Mouse (Mus musculus): ENCODE data around the gene Jpt2.

Gene Jpt2

DNA sequence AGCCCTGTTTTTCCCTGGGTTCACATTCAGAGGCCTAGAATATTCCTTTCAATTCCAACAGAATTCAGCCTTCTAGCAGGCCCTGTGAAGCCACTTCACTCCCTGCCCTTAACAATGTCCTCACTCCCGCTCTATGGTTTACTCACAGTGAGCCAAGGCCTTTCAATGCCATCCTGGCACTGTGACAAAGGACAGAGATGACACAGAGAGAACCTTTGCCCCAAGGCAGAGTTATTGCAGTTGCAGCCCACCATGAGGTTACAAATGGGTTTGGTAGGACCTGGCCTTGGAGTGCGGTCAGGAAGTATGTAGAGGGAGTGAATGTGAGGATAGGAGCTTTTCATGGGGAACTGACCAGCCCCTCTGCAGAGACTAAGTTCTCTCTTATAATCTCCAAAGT, 52.9 kb downstream of the Jpt2 start:
- no peak for DNase-seq (ENCODE audit: low spot score in 2 of 2)

DNA sequence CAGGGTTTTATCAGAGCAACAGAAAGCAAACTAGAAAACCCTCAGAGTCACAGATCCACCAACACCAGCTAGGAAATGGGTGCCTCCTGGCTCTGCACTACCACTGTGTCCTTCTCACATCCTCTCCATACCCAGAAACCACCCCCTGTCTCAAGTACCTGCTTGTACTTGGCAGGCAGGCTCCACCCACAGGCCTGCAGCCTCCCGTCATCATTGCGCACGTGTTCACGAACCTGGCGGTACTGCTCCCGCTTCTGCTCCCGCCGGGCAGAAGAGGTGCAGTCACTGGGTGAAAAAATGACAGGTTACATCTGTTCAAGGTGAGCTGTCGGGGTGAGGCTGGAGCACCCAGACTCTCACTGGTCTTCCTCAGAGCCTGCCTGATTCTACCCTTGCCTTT, 56.7 kb downstream of the Jpt2 start:
- no peak for DNase-seq (ENCODE audit: low spot score in 2 of 2)

DNA sequence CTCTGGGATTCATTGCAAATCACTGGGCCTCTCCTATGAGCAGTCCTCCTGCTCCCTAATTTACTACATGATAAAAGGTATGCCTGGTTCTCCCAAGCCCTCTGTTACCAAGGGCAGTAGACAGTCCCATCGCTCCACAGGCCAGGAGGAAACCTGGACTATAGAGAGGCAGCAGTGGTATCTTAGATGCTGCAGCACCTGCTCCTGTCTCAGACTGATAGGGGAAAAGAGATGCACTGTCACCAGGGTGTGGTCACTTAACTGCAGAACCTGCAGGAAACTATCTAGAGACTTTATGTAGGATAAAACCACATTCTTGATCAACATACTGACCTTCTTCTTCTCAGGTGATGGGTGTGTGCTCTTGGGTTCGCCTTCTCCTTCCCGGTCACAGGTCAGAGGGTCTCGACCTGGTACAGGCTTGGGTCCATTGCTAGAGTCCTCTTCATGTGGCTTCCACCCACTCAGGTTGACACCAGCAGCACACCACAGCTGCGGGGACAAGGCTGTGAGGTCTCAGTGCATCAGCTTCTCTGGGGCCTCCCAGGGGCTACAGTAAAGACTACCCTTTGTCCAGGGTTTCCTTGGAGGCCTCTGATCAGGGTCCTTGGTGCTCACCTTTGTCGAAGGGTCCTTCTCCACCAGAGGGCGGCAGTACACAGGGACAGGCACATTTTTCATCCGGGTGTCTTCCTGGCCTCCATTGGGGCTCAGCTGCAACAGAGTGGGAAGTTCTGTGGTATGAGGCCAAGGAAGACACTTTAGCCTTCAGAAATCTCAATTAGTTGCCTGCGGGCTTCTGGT, 57.6 kb downstream of the Jpt2 start:
- peak; percentile 46 to 65 for DNase-seq (ENCODE audit: low spot score in 2 of 2)

DNA sequence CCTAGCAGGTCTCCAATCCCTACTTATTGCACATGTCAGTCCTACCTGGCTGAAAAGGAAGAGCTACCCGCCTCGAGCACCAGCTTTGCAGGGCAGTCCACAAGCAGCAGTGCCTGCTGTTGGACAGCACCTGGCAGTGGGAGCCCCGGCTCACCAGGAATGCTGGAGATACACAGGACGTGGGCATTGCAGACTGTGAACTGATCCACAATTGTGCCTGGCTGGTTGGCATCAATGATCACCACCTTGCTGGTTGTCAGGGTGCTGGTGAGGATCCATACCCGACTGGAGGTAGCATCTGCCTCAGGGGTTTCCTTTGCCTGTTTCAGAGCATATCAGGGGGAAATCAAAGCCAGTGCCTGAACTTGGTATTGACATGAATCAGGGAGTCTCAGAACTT, 58.4 kb downstream of the Jpt2 start:
- no peak for DNase-seq (ENCODE audit: low spot score in 2 of 2)

DNA sequence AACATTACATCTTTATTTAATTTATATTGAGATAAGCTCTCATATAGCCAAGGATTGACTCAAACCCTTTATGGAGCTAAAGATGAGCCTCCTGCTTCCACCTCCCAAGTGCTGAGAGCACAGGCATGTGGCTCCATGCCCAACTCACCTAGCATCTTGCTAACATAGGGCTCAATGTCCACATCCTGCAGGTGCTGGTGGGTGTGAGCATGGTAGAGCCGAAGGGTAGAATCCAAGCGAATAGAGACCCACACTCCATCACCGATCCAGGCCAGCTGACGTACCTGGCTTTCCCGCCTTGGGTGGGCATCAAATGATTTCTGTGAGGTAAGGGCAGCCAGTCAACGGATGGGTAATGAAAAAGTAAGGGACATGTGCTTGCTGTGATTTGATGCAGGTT, 60.5 kb downstream of the Jpt2 start:
- DNase-seq (ENCODE audit: low spot score in 2 of 2): no peak

DNA sequence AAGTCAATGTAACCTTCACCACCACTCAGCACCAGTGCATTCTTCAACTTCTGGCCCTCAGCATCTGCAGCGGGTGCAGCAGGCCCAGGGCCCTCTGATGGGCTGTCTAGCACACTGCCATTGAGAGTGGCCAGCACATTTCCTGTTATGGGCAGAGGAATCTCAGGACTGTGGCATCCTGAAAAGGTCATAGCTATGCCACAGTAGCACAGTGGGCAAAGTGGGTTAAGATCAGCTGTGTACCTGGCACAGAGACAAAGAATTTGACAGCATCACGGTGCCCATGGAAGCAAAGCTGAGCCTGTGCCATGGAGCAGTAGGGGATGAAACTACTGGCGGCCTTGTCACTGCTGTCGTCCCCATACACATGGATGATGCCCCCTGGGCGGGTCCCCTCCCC, 61.3 kb downstream of the Jpt2 start:
- DNase-seq (ENCODE audit: low spot score in 2 of 2): no peak

DNA sequence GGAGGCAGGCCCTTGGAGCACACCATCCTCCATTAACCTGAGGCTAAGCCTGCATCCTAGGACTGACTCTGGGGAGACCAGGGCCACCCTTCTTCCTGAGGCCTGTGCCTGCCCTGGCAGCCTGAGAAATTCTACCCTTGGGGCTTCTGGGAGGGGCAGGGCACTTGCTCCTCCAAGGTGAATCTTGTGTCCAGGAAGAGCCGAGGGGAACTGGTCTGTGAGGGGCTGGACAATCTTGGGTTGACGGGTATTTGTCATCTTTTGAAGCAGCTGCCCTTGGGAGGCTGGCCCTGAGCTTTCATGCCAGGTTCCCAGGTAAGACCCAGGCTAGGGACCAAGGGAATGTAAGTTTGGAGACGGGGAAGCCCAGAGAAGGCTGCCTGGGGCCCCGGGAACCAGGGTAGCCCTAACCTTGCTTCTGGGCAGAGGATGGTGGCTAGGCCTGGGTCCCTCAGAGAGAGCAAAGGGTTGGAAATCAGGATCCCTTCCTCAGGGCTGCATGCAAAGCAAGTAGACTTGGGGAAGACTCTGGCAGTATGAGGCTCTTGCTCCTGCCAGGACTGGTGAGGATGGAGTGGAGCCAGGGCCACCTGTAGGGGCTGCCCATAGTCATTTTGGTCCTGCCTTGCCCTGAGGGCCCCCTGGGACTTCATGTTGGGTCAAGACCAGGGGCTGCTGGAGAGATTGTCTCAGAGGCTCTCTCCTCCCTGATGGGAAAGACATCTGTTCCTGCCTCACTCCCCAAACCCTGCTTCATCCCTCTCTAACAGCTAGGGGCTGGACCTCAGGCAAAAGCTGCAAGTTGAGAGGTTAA, 62.2 kb downstream of the Jpt2 start:
- no peak for DNase-seq (ENCODE audit: low spot score in 2 of 2)

DNA sequence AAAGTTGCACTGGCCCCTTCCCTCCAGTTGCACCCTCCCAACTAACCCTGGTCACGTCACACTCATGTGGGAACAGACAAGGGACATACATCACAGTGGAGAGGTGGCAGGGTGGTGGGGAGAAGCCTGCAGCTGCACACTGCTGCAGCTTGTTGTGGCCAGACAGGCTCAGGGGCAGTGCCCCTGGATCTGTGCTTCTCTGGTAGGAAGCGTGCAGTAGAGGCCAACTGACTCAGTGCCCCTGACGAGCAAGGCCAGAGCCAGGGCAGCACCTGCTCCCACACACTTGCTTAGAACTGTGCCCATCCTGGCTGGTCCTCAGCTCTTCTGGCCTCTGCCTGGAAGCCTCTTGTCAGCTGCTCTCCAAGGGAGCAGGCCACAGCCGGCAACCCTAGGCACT, 62.9 kb downstream of the Jpt2 start:
- no peak for DNase-seq (ENCODE audit: low spot score in 2 of 2)

DNA sequence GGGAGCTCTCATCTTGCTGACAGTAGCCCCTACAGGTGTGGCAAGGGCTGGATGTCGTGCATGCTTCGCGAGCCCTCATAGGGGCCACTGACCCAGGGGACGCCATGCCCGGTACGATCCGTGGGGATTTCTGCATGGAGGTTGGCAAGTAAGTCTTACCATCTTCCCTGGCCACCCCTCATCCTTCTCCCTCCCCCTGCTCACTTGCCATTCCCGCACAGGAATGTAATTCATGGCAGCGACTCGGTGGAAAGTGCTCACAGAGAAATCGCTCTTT, 63.6 kb downstream of the Jpt2 start:
- DNase-seq (ENCODE audit: low spot score in 2 of 2): no peak

DNA sequence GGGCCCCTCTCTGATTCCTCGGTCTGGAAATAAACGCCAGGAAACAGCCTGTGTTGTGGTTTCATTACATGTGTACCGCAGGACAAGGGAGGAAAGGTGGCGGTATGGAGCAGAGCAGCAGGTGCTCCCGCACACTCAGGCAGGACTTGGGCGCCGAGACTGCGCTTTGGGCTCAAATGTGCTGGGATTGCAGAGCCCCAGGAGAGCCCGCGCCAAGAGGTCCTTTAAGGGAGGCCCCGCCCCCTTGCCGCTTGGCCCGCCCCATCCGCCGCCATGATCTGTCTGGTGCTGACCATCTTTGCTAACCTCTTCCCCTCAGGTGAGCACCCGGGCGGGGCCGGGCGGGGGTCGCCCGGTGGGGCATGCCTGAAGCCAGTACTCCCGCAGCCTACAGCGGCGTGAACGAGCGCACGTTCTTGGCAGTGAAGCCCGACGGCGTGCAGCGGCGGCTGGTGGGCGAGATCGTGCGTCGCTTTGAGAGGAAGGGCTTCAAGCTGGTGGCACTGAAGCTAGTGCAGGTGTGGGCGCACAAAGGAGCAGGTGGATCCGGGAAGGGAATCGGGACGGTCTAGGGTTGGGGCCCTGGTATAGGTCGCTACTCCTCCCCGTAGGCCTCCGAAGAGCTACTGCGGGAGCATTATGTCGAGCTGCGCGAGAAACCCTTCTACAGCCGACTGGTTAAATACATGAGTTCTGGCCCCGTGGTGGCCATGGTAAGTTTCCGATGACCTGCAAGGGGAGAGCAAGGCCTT, 64.1 kb downstream of the Jpt2 start, which contains the start of gene Nme3:
TSS of gene Nme3 (plus strand) at position 260 of the 752 bp plus-strand sequence.
- DNase-seq (ENCODE audit: low spot score in 2 of 2): peak; percentile 69 to 74

DNA sequence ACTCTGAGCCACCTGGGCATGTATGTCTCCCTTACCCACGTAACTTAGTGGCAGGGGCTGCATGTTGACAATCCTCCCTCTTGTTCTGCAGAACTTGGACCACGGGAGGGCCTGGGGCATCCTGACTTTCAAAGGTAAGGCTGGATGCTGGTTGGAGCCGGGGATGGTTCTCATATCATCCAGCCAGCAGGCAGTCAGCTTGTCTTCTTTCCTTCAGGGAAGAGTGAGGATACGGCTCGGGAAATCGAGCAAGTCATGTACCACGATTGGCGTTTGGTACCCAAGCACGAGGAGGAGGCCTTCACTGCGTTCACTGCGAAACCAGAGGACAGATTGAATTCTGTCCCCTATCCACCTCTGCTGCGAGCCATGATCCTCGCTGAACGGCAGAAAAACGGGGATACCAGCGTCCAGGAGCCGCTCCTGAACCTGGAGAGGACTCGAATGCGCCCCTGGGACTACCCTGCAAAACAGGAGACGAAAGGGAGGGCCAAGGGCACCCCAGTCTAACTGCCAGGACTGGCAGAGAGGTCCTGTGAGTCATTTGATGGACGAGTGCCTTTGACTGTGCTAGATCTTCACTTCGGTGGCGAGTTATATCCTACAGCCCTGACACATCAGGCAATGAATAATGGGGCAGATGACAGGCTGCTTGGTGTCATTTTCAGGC, 64.8 kb downstream of the Jpt2 start:
- DNase-seq (ENCODE audit: low spot score in 2 of 2): no peak

DNA sequence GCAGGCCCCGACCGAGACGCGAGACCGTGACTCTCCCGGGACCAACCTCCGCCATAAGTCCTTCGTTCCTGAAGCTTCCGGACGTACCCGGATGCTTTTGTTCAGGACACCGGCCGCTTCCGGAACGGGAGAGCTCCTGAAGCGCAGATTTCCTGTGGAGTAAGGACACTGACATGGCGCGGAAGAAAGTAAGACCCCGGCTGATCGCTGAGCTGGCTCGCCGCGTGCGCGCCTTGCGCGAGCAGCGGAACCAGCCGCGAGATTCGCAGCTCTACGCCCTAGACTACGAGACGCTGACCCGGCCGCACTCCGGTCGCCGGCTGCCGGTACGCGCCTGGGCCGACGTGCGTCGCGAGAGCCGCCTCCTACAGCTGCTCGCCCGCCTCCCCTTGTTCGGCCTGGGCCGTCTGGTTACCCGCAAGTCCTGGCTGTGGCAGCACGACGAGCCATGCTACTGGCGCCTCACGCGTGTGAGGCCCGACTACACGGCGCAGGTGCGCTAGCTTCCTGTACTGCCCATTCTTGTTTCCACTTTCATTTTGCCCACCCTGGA, 65.4 kb downstream of the Jpt2 start, which contains the start of the genes Eme2 and Mrps34:
TSS of gene Eme2 (minus strand) at position 93 of the 553 bp plus-strand sequence.
TSS of gene Mrps34 (plus strand) at position 122 of the 553 bp plus-strand sequence.
- peak; percentile 54 to 73 for DNase-seq (ENCODE audit: low spot score in 2 of 2)

DNA sequence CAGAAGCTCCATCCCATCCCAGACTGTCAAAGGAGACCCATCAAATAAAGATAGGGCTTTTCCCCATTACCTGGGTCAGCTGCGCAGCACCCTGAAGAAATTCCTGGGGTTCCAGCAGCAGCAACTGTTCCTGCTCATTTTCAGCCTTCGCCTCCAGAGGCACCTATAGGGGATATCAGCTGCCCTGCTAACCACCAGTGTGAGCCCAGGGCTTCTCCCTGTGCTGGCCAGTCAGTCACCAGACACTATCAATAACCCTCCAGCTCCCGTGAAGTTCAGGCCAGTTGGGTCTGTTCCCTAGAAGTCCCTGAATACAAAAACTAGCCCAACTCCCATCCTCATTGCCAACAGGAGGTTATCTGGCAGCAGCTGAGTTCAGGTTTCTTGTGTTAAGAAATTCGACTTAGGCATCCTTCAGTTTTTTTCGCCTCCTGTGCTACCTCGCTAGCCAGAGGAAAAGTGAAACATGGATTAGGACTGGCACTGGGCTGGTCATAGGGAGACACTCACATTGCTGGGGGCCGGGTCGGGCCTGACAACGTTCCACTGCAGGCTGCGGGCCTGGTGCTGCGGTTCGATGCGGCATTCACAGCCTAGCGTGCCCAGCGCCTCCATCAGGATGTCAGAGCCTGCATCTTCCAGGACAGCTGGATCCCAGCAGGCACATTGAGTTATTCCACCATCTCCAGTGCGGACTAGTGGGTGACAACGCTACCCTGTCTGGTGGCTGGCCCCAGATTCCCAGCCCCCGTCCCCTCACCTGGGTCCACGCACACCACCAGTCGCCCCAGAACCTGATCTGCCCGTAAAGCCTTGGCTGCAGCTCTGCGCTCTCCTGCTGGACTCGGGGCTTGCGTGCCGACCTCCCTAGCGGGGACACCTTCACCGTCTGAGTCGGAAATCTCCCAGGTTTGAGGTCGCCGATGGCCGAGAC, 66.2 kb downstream of the Jpt2 start:
- no peak for DNase-seq (ENCODE audit: low spot score in 2 of 2)

DNA sequence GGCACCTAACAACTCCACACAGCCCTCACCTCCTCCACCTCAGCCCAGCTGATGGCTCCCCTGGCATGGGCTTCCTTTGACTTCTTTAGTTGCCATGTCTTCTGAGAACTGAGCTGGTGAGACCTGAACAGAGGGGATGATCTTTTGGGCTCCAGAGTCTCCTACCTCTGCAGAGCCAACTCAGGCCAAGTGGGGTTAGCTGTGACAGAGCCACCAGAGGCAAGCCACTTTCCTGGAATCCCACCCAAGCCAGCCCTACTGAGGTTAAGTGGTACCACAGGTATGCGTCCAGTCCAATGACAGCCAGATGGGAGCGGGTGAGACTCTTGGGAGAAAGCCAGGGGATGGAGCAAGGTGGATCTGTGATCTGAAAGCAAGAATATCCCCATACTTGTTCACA, 67.2 kb downstream of the Jpt2 start:
- no peak for DNase-seq (ENCODE audit: low spot score in 2 of 2)

DNA sequence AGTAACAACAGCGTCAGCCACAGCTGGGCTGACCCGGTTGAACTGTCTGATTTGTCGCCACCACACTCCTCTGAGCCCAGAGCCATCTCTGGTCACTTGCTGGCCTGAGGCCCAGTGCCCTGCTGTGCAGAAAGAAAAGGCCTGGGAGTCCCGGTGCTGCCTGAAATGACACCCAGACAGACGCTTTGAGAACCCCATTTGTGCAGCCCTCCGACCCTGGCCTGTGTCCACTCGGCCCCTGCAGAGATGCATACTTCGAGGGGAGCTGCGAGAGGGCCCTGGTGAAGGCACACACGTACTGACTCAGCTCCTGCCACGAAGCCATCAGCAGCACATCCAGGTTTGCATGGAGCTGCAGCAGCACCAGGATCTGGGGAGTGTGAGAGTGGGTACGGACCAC, 67.7 kb downstream of the Jpt2 start:
- no peak for DNase-seq (ENCODE audit: low spot score in 2 of 2)

DNA sequence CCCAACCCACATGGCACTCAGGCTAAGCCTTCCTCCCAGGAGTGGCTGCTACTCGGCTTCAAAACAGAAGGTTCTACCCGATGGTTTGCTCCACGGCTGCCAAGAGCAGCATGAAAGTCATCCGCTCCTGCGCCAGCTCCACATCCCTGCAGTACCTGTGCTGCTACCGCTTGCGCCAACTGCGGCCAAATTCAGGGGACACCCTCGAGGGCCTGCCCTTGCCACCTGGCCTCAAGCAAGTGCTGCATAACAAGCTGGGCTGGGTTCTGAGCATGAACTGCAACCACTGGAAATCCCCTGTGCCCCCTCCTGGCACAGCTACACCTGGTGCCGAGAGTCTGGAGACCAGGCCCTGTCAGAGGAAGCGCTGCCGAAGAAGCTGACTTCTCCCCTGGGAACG, 69.2 kb downstream of the Jpt2 start:
- DNase-seq (ENCODE audit: low spot score in 2 of 2): no peak

DNA sequence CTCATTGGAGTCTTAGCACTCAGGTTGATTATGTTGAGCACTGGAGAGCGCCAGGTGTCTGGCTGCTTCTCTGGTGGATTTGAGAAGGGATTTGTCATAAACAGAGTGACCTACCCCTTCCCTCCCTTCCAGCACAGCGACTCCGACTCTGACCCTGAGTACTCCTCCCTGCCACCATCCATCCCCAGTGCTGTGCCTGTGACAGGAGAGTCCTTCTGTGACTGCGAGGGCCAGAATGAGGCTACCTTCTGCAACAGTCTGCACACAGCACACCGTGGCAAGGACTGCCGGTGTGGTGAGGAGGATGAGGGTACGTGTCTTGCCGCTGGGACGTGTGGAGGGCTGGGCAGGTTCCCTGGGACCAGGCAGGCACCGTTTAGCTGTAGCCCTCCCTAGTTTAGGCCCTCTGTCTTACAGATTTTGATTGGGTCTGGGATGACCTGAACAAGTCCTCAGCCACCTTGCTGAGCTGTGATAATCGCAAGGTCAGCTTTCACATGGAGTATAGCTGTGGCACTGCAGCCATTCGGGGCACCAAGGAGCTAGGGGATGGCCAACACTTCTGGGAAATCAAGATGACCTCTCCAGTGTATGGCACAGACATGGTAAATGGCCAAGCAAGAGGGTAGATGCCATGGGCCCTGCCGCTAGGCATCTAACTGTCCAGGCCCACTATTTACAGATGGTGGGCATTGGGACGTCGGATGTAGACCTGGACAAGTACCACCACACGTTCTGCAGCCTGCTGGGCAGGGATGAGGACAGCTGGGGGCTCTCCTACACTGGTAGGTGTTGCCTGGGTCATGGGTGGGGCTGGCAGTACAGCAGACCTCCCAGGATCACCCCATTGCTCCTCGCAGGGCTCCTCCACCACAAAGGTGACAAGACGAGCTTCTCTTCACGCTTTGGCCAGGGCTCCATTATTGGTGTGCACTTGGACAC, 70.1 kb downstream of the Jpt2 start:
- no peak for DNase-seq (ENCODE audit: low spot score in 2 of 2)

DNA sequence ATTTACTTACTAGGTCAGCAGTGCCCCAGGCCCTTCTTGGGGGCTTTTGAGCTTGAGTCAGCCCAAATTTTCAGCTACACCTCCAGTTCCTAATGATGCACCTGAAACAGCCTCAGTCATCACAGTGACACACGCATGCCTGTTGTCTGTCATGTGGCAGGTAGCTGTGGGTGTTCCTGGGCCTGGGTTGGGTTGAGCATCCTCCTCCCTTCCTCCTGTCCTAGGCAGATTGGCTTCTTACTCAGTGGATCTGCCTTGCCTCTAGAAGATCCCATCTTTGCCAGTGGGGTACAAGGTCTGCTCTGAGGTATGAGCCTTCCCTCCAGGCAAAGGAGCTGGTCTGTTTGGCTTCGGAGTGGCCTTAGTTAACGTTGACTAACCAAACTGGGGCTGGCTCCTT, 71.6 kb downstream of the Jpt2 start:
- no peak for DNase-seq (ENCODE audit: low spot score in 2 of 2)
